Mouse (Mus musculus): ENCODE results near the gene Cryba2. TPM values are rescaled to one million over a fixed set of nuclear protein-coding genes. Genes with fewer than 3 reads are reported as not detected.

The Cryba2 gene
- polyA plus RNA-seq, 1 experiment from 2014 or later = not detected

DNA sequence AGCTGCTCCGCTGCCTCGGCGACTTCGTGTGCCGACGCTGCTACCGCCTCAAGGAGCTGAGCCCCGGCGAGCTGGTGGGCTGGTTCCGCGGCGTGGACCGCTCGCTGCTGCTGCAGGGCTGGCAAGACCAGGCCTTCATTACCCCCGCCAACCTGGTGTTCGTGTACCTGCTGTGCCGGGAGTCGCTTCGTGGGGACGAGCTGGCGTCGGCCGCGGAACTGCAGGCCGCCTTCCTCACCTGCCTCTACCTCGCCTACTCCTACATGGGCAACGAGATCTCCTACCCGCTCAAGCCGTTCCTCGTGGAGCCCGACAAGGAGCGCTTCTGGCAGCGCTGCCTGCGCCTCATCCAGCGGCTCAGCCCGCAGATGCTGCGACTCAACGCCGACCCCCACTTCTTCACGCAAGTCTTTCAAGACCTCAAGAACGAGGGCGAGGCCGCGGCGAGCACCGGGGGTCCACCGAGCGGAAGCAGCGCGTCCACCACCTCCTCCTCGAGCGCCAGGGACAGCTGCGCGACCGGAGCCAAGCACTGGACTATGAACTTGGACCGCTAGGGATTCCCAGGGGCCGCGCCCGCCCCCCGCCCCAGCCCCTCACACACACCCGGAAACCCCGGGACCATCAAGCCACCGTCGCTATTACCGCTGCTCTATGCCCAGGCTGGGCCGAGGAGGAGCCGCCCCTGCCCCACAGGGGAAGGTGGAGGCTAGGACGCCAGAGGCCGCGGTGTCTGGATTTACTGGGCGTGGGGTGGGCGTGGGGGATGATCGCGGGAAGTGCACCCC, 37.1 kb downstream of the Cryba2 start:
- under 1% methylated on average over 74 of the region's 74 CpGs for WGBS
- Histone ChIP-seq H3K4me3 (ENCODE audit: low read depth, low read length) (peak overlapping the region; percentile 71), H3K4me2 (ENCODE audit: low read depth, low read length, severe bottlenecking) (peak overlapping the region; percentile 90), H3K36me3 (ENCODE audit: control insufficient read depth, insufficient read depth, low read length) (no peaks in the 10 kb centered on the region), H3K4me1 (replicated peaks; ENCODE audit: control insufficient read depth, insufficient read depth, low read length) (peaks cover 30% of the 10 kb centered on the region), H3K27me3 (ENCODE audit: control insufficient read depth, insufficient read depth, low read length) (peaks cover 48% of the 10 kb centered on the region), H3K9ac (ENCODE audit: low read length) (peak overlapping the region; percentile 75), H3K27ac (ENCODE audit: low read depth, low read length) (no peak overlapping the region), H3K9me3 (ENCODE audit: control insufficient read depth, low read length) (no peaks in the 10 kb centered on the region)
- DNase-seq (ENCODE audit: low spot score) (peak; percentile 70), ATAC-seq (replicated peaks; ENCODE audit: low FRiP score) (no peak)

DNA sequence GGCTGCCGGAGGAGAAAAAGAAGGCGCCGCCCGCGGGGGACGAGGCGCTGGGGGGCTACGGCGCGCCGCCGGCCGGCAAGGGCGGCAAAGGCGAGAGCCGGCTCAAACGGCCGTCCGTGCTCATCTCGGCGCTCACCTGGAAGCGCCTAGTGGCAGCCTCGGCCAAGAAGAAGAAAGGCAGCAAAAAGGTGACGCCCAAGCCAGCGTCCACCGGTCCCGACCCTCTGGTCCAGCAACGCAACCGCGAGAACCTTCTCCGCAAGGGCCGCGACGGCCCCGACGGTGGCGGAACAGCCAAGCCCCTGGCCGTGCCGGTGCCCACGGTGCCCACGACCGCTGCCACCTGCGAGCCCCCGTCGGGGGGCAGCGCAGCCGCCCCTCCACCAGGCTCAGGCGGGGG, 37.8 kb downstream of the Cryba2 start:
- H3K27ac ChIP-seq (ENCODE audit: low read depth, low read length) = no peak overlapping the region
- no peaks in the 10 kb centered on the region for H3K36me3 ChIP-seq (ENCODE audit: control insufficient read depth, insufficient read depth, low read length)
- peak overlapping the region; percentile 71 for H3K4me3 ChIP-seq (ENCODE audit: low read depth, low read length)
- H3K9ac ChIP-seq (ENCODE audit: low read length) = peak overlapping the region; percentile 75
- ATAC-seq (replicated peaks; ENCODE audit: low FRiP score) = peak; percentile 6; the same call in 1 of the 2 replicates
- 0% methylated on average over 41 of the region's 48 CpGs for WGBS
- DNase-seq (ENCODE audit: low spot score) = peak; percentile 75
- H3K9me3 ChIP-seq (ENCODE audit: control insufficient read depth, low read length) = no peaks in the 10 kb centered on the region
- H3K4me2 ChIP-seq (ENCODE audit: low read depth, low read length, severe bottlenecking) = peak overlapping the region; percentile 90
- peaks cover 30% of the 10 kb centered on the region for H3K4me1 ChIP-seq (replicated peaks; ENCODE audit: control insufficient read depth, insufficient read depth, low read length)
- H3K27me3 ChIP-seq (ENCODE audit: control insufficient read depth, insufficient read depth, low read length) = peaks cover 48% of the 10 kb centered on the region

DNA sequence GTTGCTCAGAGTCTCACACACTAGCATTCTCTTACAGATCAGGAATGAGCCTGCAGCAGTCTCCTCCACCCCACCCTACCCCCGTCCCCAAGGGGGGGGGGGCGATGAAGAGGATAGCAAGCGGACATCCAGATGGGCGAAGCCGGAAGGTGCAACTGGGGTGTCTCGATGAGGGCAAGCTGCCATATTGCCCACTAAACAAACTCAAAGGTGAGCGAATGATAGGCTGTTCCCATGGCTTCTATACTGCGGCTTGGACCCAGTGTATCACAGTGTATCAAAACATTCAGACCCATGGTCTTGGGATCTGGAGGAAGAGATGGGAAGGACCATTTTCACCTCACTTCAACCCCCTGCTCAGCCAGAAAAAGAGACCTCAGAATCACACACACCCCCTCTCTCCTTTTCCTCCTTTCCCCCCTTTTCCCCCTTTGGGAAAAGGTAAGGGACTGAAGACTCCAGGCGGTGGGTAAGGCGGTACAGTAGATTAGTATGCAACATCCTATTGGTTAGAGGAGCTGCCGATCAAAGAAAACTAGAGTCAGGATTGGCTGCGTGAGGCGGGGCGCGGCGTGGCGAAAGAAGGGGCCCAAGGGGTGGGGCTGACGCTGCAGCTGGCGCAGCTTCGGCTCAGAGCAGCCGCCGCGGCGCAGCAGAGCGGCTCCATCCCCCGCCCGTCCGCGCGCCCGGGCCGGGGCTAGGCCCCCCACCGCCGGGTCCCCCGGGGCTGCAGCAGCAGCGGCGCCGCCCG, 38.5 kb downstream of the Cryba2 start, which contains the start of gene Cdk5r2:
TSS of gene Cdk5r2 (plus strand) at position 629 of the 751 bp plus-strand sequence.
- ATAC-seq (replicated peaks; ENCODE audit: low FRiP score) (peak; percentile 88), DNase-seq (ENCODE audit: low spot score) (peak; percentile 94)
- H3K27me3 ChIP-seq (ENCODE audit: control insufficient read depth, insufficient read depth, low read length) = peaks cover 48% of the 10 kb centered on the region
- 3% methylated on average over 37 of the region's 39 CpGs for WGBS
- H3K4me2 ChIP-seq (ENCODE audit: low read depth, low read length, severe bottlenecking) = peak within 1 kb of the TSS; percentile 90
- H3K27ac ChIP-seq (ENCODE audit: low read depth, low read length) = no peak within 1 kb of the TSS
- peaks cover 30% of the 10 kb centered on the region for H3K4me1 ChIP-seq (replicated peaks; ENCODE audit: control insufficient read depth, insufficient read depth, low read length)
- H3K9me3 ChIP-seq (ENCODE audit: control insufficient read depth, low read length) = no peaks in the 10 kb centered on the region
- peak within 1 kb of the TSS; percentile 75 for H3K9ac ChIP-seq (ENCODE audit: low read length)
- H3K36me3 ChIP-seq (ENCODE audit: control insufficient read depth, insufficient read depth, low read length) = no peaks in the 10 kb centered on the region
- peak within 1 kb of the TSS; percentile 71 for H3K4me3 ChIP-seq (ENCODE audit: low read depth, low read length)

DNA sequence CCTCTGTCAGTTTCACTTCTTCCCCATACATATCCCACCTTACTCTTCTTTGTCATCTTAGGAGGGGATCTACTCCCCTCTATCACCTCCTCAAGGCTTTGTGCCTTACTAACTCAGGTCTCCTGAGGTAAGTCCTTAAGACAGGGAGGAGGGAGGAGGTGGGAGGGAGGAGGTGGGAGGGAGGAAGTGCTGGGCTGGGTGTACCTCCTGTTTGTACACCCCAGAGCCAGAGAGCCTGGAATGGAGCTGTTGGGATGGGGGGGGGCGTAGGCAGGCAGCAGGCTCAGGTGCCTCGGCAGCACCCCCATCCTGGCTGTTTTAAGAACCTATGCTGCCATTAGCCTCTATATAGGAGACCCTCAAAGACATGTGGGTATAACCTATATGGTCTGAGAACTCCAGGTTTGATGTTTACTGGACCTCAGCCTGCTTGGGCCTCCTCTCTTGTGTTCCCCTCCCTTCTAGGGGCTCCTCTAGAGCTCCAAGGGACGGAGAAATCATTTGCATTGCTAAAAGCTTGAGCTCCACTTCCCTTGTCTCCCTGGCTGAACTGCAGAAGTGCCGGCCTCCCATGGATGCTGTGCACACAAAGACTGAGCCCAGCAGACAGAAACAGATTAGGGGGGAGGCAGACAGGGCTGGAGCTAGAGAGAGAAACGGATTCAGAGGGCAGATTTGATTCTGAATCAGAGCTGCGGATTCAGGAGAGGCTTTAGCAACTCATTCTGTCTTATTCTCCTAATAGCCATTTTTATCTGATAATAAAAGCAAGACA, 41.8 kb downstream of the Cryba2 start:
- 8% methylated on average over 6 of the region's 6 CpGs for WGBS
- H3K4me3 ChIP-seq (ENCODE audit: low read depth, low read length) = no peak overlapping the region
- peaks cover 25% of the 10 kb centered on the region for H3K27me3 ChIP-seq (ENCODE audit: control insufficient read depth, insufficient read depth, low read length)
- no peaks in the 10 kb centered on the region for H3K36me3 ChIP-seq (ENCODE audit: control insufficient read depth, insufficient read depth, low read length)
- peak overlapping the region; percentile 5; the same call in 1 of the 2 replicates for H3K27ac ChIP-seq (ENCODE audit: low read depth, low read length)
- no peak overlapping the region for H3K4me2 ChIP-seq (ENCODE audit: low read depth, low read length, severe bottlenecking)
- DNase-seq (ENCODE audit: low spot score) (peak; percentile 53), ATAC-seq (replicated peaks; ENCODE audit: low FRiP score) (no peak)
- H3K4me1 ChIP-seq (replicated peaks; ENCODE audit: control insufficient read depth, insufficient read depth, low read length) = peaks cover 25% of the 10 kb centered on the region
- H3K9me3 ChIP-seq (ENCODE audit: control insufficient read depth, low read length) = no peaks in the 10 kb centered on the region
- peak overlapping the region; percentile 24; the same call in 1 of the 2 replicates for H3K9ac ChIP-seq (ENCODE audit: low read length)

DNA sequence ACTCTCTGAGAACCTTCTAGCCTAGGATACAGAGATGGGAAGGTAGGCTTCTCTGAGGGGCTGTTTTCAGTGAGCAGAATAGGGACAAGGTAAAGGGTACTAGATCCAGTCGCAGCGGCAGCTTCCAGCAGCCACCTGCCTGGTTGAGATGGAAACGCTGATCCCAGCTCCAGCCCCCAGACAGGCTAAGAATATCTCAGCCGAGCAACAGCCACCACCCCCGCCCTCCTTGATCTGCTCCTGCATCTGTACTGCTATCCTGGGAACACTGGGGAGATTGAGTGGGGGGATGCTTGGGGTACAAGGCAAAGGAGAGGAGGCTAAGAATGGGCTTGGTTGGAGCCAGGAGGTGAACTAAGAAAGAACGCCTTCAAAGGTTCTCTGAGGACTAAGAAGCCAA, 42.7 kb downstream of the Cryba2 start:
- 26% methylated on average over 6 of the region's 6 CpGs for WGBS
- Histone ChIP-seq H3K4me1 (replicated peaks; ENCODE audit: control insufficient read depth, insufficient read depth, low read length) (peaks cover 15% of the 10 kb centered on the region), H3K9me3 (ENCODE audit: control insufficient read depth, low read length) (no peaks in the 10 kb centered on the region), H3K4me3 (ENCODE audit: low read depth, low read length) (no peak overlapping the region), H3K36me3 (ENCODE audit: control insufficient read depth, insufficient read depth, low read length) (no peaks in the 10 kb centered on the region), H3K27ac (ENCODE audit: low read depth, low read length) (no peak overlapping the region), H3K4me2 (ENCODE audit: low read depth, low read length, severe bottlenecking) (no peak overlapping the region), H3K27me3 (ENCODE audit: control insufficient read depth, insufficient read depth, low read length) (peaks cover 16% of the 10 kb centered on the region), H3K9ac (ENCODE audit: low read length) (no peak overlapping the region)
- ATAC-seq (replicated peaks; ENCODE audit: low FRiP score) (no peak), DNase-seq (ENCODE audit: low spot score) (no peak)

DNA sequence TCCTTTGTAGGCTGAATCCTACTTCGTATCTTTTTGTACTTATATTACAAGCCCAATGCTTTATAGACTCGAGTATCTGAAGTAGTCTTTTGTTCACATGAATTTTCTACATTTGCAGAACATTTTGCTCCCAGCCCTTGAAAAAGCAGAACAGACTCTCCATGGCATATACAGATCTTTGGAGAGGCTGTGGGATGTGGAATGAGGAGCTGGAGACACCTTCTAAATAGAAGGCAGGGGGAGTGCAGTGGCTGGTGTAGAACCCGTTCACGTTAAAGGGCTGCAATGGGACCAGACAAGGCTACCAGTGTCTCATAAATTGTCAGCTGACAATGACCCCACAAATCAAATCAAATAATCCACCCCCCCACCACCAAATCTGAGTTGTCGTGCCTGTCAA, 44.0 kb downstream of the Cryba2 start:
- no peak overlapping the region for H3K4me2 ChIP-seq (ENCODE audit: low read depth, low read length, severe bottlenecking)
- peaks cover 11% of the 10 kb centered on the region for H3K27me3 ChIP-seq (ENCODE audit: control insufficient read depth, insufficient read depth, low read length)
- no peak for ATAC-seq (replicated peaks; ENCODE audit: low FRiP score)
- no peak for DNase-seq (ENCODE audit: low spot score)
- no peak overlapping the region for H3K27ac ChIP-seq (ENCODE audit: low read depth, low read length)
- peaks cover 8% of the 10 kb centered on the region; the same call in 1 of the 2 replicates for H3K4me1 ChIP-seq (replicated peaks; ENCODE audit: control insufficient read depth, insufficient read depth, low read length)
- H3K36me3 ChIP-seq (ENCODE audit: control insufficient read depth, insufficient read depth, low read length) = no peaks in the 10 kb centered on the region
- H3K4me3 ChIP-seq (ENCODE audit: low read depth, low read length) = no peak overlapping the region
- 49% methylated on average over 5 of the region's 5 CpGs for WGBS
- no peaks in the 10 kb centered on the region for H3K9me3 ChIP-seq (ENCODE audit: control insufficient read depth, low read length)
- no peak overlapping the region for H3K9ac ChIP-seq (ENCODE audit: low read length)

DNA sequence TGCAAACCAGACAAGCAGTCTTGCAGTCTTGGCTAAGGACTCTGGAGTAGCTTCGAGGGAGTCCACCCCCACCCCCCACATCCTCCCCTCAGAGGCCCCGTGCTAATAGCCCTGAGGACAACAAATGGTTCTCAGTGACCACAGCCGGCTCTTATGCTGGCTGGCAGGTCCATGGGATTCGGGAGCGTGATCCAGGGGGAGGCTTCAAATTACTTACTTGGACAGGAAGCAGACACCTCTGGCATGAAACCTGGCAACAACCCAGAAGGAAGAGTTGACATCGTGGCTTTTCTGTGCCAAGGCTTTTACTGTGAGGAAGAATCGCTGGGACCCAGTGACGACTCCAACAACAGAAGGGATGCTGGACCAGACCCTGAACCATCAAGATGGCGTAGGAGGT, 46.6 kb downstream of the Cryba2 start:
- ATAC-seq (replicated peaks; ENCODE audit: low FRiP score) = no peak
- DNase-seq (ENCODE audit: low spot score) = no peak
- WGBS = 53% methylated on average over 9 of the region's 9 CpGs

DNA sequence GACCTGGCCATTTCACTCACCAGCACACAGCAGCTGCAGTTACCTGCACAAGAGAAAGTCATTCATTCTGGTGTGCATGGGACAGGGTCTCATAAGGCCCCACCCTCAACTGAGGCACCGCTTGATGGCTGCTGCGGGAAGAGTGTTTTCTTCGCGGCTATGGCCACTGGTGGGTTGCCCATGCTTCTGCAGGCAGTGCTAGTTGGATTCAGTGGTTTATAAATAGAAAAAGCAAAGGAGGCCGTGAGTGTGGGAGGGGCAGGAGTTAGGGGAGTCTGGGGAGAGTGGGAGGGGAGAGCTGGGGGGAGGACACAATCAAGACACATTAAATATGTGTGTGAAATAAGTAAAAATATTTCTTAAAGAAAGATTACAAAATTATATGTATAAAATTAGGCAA, 49.9 kb downstream of the Cryba2 start:
- Histone ChIP-seq H3K9me3 (ENCODE audit: control insufficient read depth, low read length) (no peaks in the 10 kb centered on the region), H3K27ac (ENCODE audit: low read depth, low read length) (no peak overlapping the region), H3K4me2 (ENCODE audit: low read depth, low read length, severe bottlenecking) (no peak overlapping the region), H3K27me3 (ENCODE audit: control insufficient read depth, insufficient read depth, low read length) (no peaks in the 10 kb centered on the region), H3K9ac (ENCODE audit: low read length) (no peak overlapping the region), H3K4me3 (ENCODE audit: low read depth, low read length) (no peak overlapping the region), H3K4me1 (replicated peaks; ENCODE audit: control insufficient read depth, insufficient read depth, low read length) (no peaks in the 10 kb centered on the region), H3K36me3 (ENCODE audit: control insufficient read depth, insufficient read depth, low read length) (no peaks in the 10 kb centered on the region)
- 84% methylated on average over 5 of the region's 5 CpGs for WGBS
- no peak for ATAC-seq (replicated peaks; ENCODE audit: low FRiP score)
- no peak for DNase-seq (ENCODE audit: low spot score)

More for the DNA sequence above, 46.6 kb downstream of the Cryba2 start:
- Histone ChIP-seq H3K9ac (ENCODE audit: low read length) (no peak overlapping the region), H3K4me1 (replicated peaks; ENCODE audit: control insufficient read depth, insufficient read depth, low read length) (peaks cover 1% of the 10 kb centered on the region; the same call in 1 of the 2 replicates), H3K27ac (ENCODE audit: low read depth, low read length) (no peak overlapping the region), H3K27me3 (ENCODE audit: control insufficient read depth, insufficient read depth, low read length) (no peaks in the 10 kb centered on the region; the same call in 1 of the 2 replicates), H3K4me2 (ENCODE audit: low read depth, low read length, severe bottlenecking) (no peak overlapping the region), H3K4me3 (ENCODE audit: low read depth, low read length) (no peak overlapping the region), H3K36me3 (ENCODE audit: control insufficient read depth, insufficient read depth, low read length) (no peaks in the 10 kb centered on the region), H3K9me3 (ENCODE audit: control insufficient read depth, low read length) (no peaks in the 10 kb centered on the region)
